Mouse (Mus musculus): ENCODE results near the gene Ddx42.
A peak's percentile ranks its signal among the peaks of the same experiment; 100 is the strongest.
"Not testable (repeated sequence)": the region's sequence is repeated elsewhere in the genome, so short reads cannot be mapped to it uniquely, and the experiment has no call there.

Ddx42 gene

GRCm38 (mm10) chr11:106216730-106217490, at the start of gene Ddx42:
Ddx42 (plus strand) TSS chr11:106216926.
- DNase-seq, result peak; percentile 89 to 91

- no peak for DNase-seq
Observed at GRCm38 (mm10) chr11:106167435-106167834, 49.3 kb upstream of the Ddx42 start.

- DNase-seq, result no peak
Observed at GRCm38 (mm10) chr11:106170807-106171206, 45.9 kb upstream of the Ddx42 start.

GRCm38 (mm10) chr11:106173228-106173627, 43.5 kb upstream of the Ddx42 start:
- DNase-seq, result no peak

GRCm38 (mm10) chr11:106174372-106174771, 42.4 kb upstream of the Ddx42 start:
- DNase-seq, result peak; percentile 66 to 73

- DNase-seq, result no peak
Observed at GRCm38 (mm10) chr11:106175081-106175480, 41.6 kb upstream of the Ddx42 start.

- no peak for DNase-seq
Observed at GRCm38 (mm10) chr11:106176372-106176771, 40.4 kb upstream of the Ddx42 start.

- DNase-seq, result no peak
Observed at GRCm38 (mm10) chr11:106178036-106178782, 38.5 kb upstream of the Ddx42 start.

- no peak for DNase-seq
Observed at GRCm38 (mm10) chr11:106179711-106180448, 36.8 kb upstream of the Ddx42 start.

- DNase-seq, result no peak
Observed at GRCm38 (mm10) chr11:106180449-106180801, 36.3 kb upstream of the Ddx42 start.

- no peak for DNase-seq
Observed at GRCm38 (mm10) chr11:106187326-106187725, 29.4 kb upstream of the Ddx42 start.

GRCm38 (mm10) chr11:106191716-106192115, 25.0 kb upstream of the Ddx42 start:
- DNase-seq, result no peak

- no peak for DNase-seq
Observed at GRCm38 (mm10) chr11:106192241-106192640, 24.5 kb upstream of the Ddx42 start.

GRCm38 (mm10) chr11:106192657-106193370, 23.9 kb upstream of the Ddx42 start:
- DNase-seq, result peak; percentile 41 to 54

GRCm38 (mm10) chr11:106193371-106194154, 23.2 kb upstream of the Ddx42 start:
- DNase-seq, result peak; percentile 95 to 96

GRCm38 (mm10) chr11:106194155-106194541, 22.6 kb upstream of the Ddx42 start:
- DNase-seq, result no peak

- no peak for DNase-seq
Observed at GRCm38 (mm10) chr11:106194891-106195290, 21.8 kb upstream of the Ddx42 start.

GRCm38 (mm10) chr11:106195341-106195740, 21.4 kb upstream of the Ddx42 start:
- no peak for DNase-seq

- no peak for DNase-seq
Observed at GRCm38 (mm10) chr11:106198277-106198676, 18.4 kb upstream of the Ddx42 start.

- DNase-seq, result not testable (repeated sequence)
Observed at GRCm38 (mm10) chr11:106199997-106200396, 16.7 kb upstream of the Ddx42 start.

GRCm38 (mm10) chr11:106200756-106201155, 16.0 kb upstream of the Ddx42 start:
- DNase-seq, result no peak

Measured in kidney, adult 8-10 months (tissue).